ENCODE assay signal across 9 mouse cellular contexts in genomic region chr7:128372331-128372730, GRCm38 (mm10). TPM values are rescaled to one million over a fixed set of nuclear protein-coding genes. Genes with fewer than 3 reads are reported as not detected.
DNase-seq lines count a peak whose midpoint lies in the region; ATAC-seq and TF ChIP-seq lines count a peak whose summit lies in the region.
"Had no signal": no experiment of that assay in that cellular context is flagged by ENCODE, and none has a peak within 500 bp of the region (broad histone marks: within the 10 kb centered on the region; RNA-seq: fewer than 3 reads in every experiment).

No protein-coding gene starts in this region.

- TF ChIP-seq POLR2A in embryonic fibroblast, embryonic 13.5 days (IDR thresholded peaks at IDR 0.05; ENCODE audit: low read depth, low read length): no peak

- H3K27ac ChIP-seq in midbrain, embryonic 10.5 days (replicated peaks): no peak overlapping the region
- H3K27ac ChIP-seq in midbrain, embryonic 15.5 days: no peak overlapping the region
- no peak overlapping the region for H3K27ac ChIP-seq in embryonic fibroblast, embryonic 13.5 days (ENCODE audit: insufficient read depth, low read length)
- no peak overlapping the region for H3K27ac ChIP-seq in hindbrain, embryonic 10.5 days
- H3K27ac ChIP-seq: limb, embryonic 13.5 days had no signal

- no peak overlapping the region for H3K4me2 ChIP-seq in midbrain, embryonic 15.5 days
- H3K4me2 ChIP-seq: limb, embryonic 13.5 days had no signal

- H3K4me1 ChIP-seq in midbrain, embryonic 10.5 days: no peaks in the 10 kb centered on the region
- H3K4me1 ChIP-seq in midbrain, embryonic 15.5 days: no peaks in the 10 kb centered on the region
- H3K4me1 ChIP-seq in embryonic fibroblast, embryonic 13.5 days (ENCODE audit: control insufficient read depth, insufficient read depth, low read length): no peaks in the 10 kb centered on the region
- peaks cover 8% of the 10 kb centered on the region; the same call in 1 of the 2 replicates for H3K4me1 ChIP-seq in hindbrain, embryonic 10.5 days (replicated peaks)
- H3K4me1 ChIP-seq: limb, embryonic 13.5 days had no signal

- WGBS in midbrain, embryonic 10.5 days: 51% methylated on average over 3 of the region's 3 CpGs
- WGBS in midbrain, embryonic 15.5 days: 54% methylated on average over 3 of the region's 3 CpGs
- 45% methylated on average over 3 of the region's 3 CpGs for WGBS in hindbrain, embryonic 10.5 days

- H3K9ac ChIP-seq in midbrain, embryonic 15.5 days: no peak overlapping the region
- H3K9ac ChIP-seq: limb, embryonic 13.5 days had no signal

- no peak for ATAC-seq in midbrain, embryonic 15.5 days (replicated peaks)

- 0 out of 2 replicates have a peak, but pooled peaks cover 3% of the 10 kb centered on the region for H3K9me3 ChIP-seq in midbrain, embryonic 10.5 days (replicated peaks)
- no peaks in the 10 kb centered on the region for H3K9me3 ChIP-seq in midbrain, embryonic 15.5 days
- H3K9me3 ChIP-seq in hindbrain, embryonic 10.5 days: no peaks in the 10 kb centered on the region
- H3K9me3 ChIP-seq: limb, embryonic 13.5 days had no signal

- H3K4me3 ChIP-seq in midbrain, embryonic 10.5 days: no peak overlapping the region
- no peak overlapping the region for H3K4me3 ChIP-seq in midbrain, embryonic 15.5 days
- no peak overlapping the region for H3K4me3 ChIP-seq in embryonic fibroblast, embryonic 13.5 days (ENCODE audit: insufficient read depth, low read length)
- H3K4me3 ChIP-seq in hindbrain, embryonic 10.5 days: no peak overlapping the region
- H3K4me3 ChIP-seq: limb, embryonic 13.5 days had no signal

- peak; percentile 23 for DNase-seq in embryo, embryonic 10 days (ENCODE audit: low spot score)
- no peak for DNase-seq in embryo, embryonic 11 days
- peak; percentile 35 for DNase-seq in midbrain, embryonic 10.5 days (ENCODE audit: low spot score)
- DNase-seq in thymus, postnatal 10 days (ENCODE audit: low spot score in 2 of 2): peak; percentile 58 to 71
- no peak for DNase-seq in heart, adult 9 months (ENCODE audit: low spot score in 2 of 2)
- DNase-seq in hindbrain, embryonic 10.5 days (ENCODE audit: low spot score): no peak

- TF ChIP-seq CTCF in embryonic fibroblast, embryonic 13.5 days (IDR thresholded peaks at IDR 0.05; ENCODE audit: borderline replicate concordance, insufficient read depth, low read length): peak; percentile 26; the same call in 1 of the 2 replicates

- 0 out of 2 replicates have a peak, but pooled peaks cover 2% of the 10 kb centered on the region for H3K36me3 ChIP-seq in midbrain, embryonic 10.5 days
- H3K36me3 ChIP-seq in midbrain, embryonic 15.5 days (replicated peaks): no peaks in the 10 kb centered on the region
- H3K36me3 ChIP-seq in hindbrain, embryonic 10.5 days: no peaks in the 10 kb centered on the region

- no peaks in the 10 kb centered on the region for H3K27me3 ChIP-seq in midbrain, embryonic 10.5 days (ENCODE audit: low read depth, poor library complexity, severe bottlenecking)
- no peaks in the 10 kb centered on the region for H3K27me3 ChIP-seq in midbrain, embryonic 15.5 days (replicated peaks)
- H3K27me3 ChIP-seq in hindbrain, embryonic 10.5 days (ENCODE audit: insufficient read depth, poor library complexity, severe bottlenecking): no peaks in the 10 kb centered on the region
- H3K27me3 ChIP-seq: limb, embryonic 13.5 days had no signal

RNA-seq across cellular contexts. Expression of gene Rgs10, which starts 46.2 kb away (rescaled TPM):
- polyA plus RNA-seq in midbrain, embryonic 10.5 days (2016; fragmentation: Nextera tagmentation; extraction: Ambion mirVana): 6.0 and 6.4 TPM in 2 replicates
- 43.0 and 50.4 TPM in 2 replicates for polyA plus RNA-seq in midbrain, embryonic 15.5 days (2015; fragmentation: Nextera tagmentation; extraction: Ambion mirVana)
- polyA plus RNA-seq in embryonic fibroblast, embryonic 13.5 days (2011; ENCODE audit: insufficient read length, low read depth, missing spikeins): 15.8 and 26.6 TPM in 2 replicates
- 6.8 and 11.5 TPM in 2 replicates for polyA plus RNA-seq in hindbrain, embryonic 10.5 days (2016; fragmentation: Nextera tagmentation; extraction: Ambion mirVana)

Comparison
In these comparisons a context has a peak if more than half of its experiments do, and no peak if none do; other contexts are left out.
1. DNase-seq: peak in embryo, embryonic 10 days (single experiment), midbrain, embryonic 10.5 days (single experiment) and thymus, postnatal 10 days (2 of 2); none in embryo, embryonic 11 days (single experiment), heart, adult 9 months (0 of 2) and hindbrain, embryonic 10.5 days (single experiment).